Mouse (Mus musculus): ENCODE data around the gene Rsg1. TPM values are rescaled to one million over a fixed set of nuclear protein-coding genes. Genes with fewer than 3 reads are reported as not detected.

Rsg1 gene
- polyA plus RNA-seq, 1 experiment from 2014 or later: 5.3 TPM

GRCm38 (mm10) chr4:141219583-141220213 is 5.9 kb downstream of the Rsg1 start:
- no peak overlapping the region for H3K27ac ChIP-seq
- DNase-seq (ENCODE audit: low spot score): no peak
- WGBS: 91% methylated on average over 20 of the region's 20 CpGs
- H3K4me1 ChIP-seq (replicated peaks): peaks cover 10% of the 10 kb centered on the region
- H3K9me3 ChIP-seq: no peaks in the 10 kb centered on the region
- H3K36me3 ChIP-seq: peaks cover 21% of the 10 kb centered on the region
- no peaks in the 10 kb centered on the region for H3K27me3 ChIP-seq (ENCODE audit: insufficient read depth, poor library complexity, severe bottlenecking)
- H3K4me3 ChIP-seq: no peak overlapping the region

- Histone ChIP-seq H3K9me3 (no peaks in the 10 kb centered on the region), H3K27ac (no peak overlapping the region), H3K4me1 (replicated peaks) (peaks cover 7% of the 10 kb centered on the region; the same call in 1 of the 2 replicates), H3K36me3 (peaks cover 21% of the 10 kb centered on the region), H3K27me3 (ENCODE audit: insufficient read depth, poor library complexity, severe bottlenecking) (no peaks in the 10 kb centered on the region), H3K4me3 (no peak overlapping the region)
- 71% methylated on average over 2 of the region's 2 CpGs for WGBS
- DNase-seq (ENCODE audit: low spot score): no peak
These were observed 8.1 kb downstream of the Rsg1 start for GRCm38 (mm10) chr4:141221848-141222247.

DNA sequence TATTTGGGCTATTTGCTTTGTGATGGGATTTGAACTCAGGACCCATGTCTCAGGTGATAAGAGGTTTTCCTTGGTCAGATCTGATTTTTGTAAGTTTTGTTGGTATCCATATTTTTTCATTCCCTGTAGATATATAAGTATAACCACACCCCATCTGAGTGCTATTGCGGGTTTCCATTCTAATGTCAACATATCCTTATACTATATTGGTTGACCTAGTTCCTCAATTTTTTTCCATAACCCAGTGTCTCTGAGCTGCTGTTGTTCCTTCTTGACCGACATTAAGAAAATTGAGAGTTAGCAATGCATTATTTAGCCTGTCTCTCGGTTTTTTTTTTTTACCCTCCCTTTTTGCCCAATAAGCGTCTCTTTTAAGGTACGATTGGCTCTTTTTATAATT is 9.0 kb downstream of the Rsg1 start:
- Histone ChIP-seq H3K27ac (no peak overlapping the region), H3K4me3 (no peak overlapping the region), H3K9me3 (no peaks in the 10 kb centered on the region), H3K27me3 (ENCODE audit: insufficient read depth, poor library complexity, severe bottlenecking) (no peaks in the 10 kb centered on the region), H3K36me3 (peaks cover 20% of the 10 kb centered on the region), H3K4me1 (replicated peaks) (peaks cover 7% of the 10 kb centered on the region; the same call in 1 of the 2 replicates)
- DNase-seq (ENCODE audit: low spot score): no peak
- 90% methylated on average over 5 of the region's 5 CpGs for WGBS

- DNase-seq (ENCODE audit: low spot score): no peak
- no peak overlapping the region for H3K4me3 ChIP-seq
- no peaks in the 10 kb centered on the region for H3K36me3 ChIP-seq
- no peaks in the 10 kb centered on the region for H3K4me1 ChIP-seq (replicated peaks)
- H3K27ac ChIP-seq: no peak overlapping the region
- H3K9me3 ChIP-seq: no peaks in the 10 kb centered on the region
- WGBS: 90% methylated on average over 7 of the region's 7 CpGs
- no peaks in the 10 kb centered on the region for H3K27me3 ChIP-seq (ENCODE audit: insufficient read depth, poor library complexity, severe bottlenecking)
These were observed 14.9 kb downstream of the Rsg1 start for GRCm38 (mm10) chr4:141228687-141229086.

- peaks cover 25% of the 10 kb centered on the region for H3K27me3 ChIP-seq (ENCODE audit: insufficient read depth, poor library complexity, severe bottlenecking)
- 92% methylated on average over 4 of the region's 4 CpGs for WGBS
These were observed 19.4 kb downstream of the Rsg1 start for GRCm38 (mm10) chr4:141233196-141233595.

GRCm38 (mm10) chr4:141235537-141236111 is 21.9 kb downstream of the Rsg1 start:
- peaks cover 21% of the 10 kb centered on the region for H3K4me1 ChIP-seq (replicated peaks)
- no peaks in the 10 kb centered on the region for H3K36me3 ChIP-seq
- no peak for DNase-seq (ENCODE audit: low spot score)
- H3K27ac ChIP-seq: no peak overlapping the region
- 74% methylated on average over 6 of the region's 6 CpGs for WGBS
- H3K27me3 ChIP-seq (ENCODE audit: insufficient read depth, poor library complexity, severe bottlenecking): peaks cover 49% of the 10 kb centered on the region
- H3K9me3 ChIP-seq: no peaks in the 10 kb centered on the region
- no peak overlapping the region for H3K4me3 ChIP-seq

More at GRCm38 (mm10) chr4:141233196-141233595, 19.4 kb downstream of the Rsg1 start:
- Histone ChIP-seq H3K27ac (no peak overlapping the region), H3K9me3 (no peaks in the 10 kb centered on the region), H3K36me3 (no peaks in the 10 kb centered on the region), H3K4me3 (no peak overlapping the region), H3K4me1 (replicated peaks) (no peaks in the 10 kb centered on the region)
- DNase-seq (ENCODE audit: low spot score): no peak

GRCm38 (mm10) chr4:141236856-141237255 is 23.1 kb downstream of the Rsg1 start:
- Histone ChIP-seq H3K4me1 (replicated peaks) (peaks cover 33% of the 10 kb centered on the region), H3K27ac (no peak overlapping the region), H3K4me3 (no peak overlapping the region), H3K27me3 (ENCODE audit: insufficient read depth, poor library complexity, severe bottlenecking) (peaks cover 61% of the 10 kb centered on the region), H3K9me3 (no peaks in the 10 kb centered on the region), H3K36me3 (no peaks in the 10 kb centered on the region)
- 75% methylated on average over 3 of the region's 3 CpGs for WGBS
- DNase-seq (ENCODE audit: low spot score): no peak

- WGBS: 4% methylated on average over 20 of the region's 20 CpGs
- peak overlapping the region; percentile 52 for H3K4me3 ChIP-seq
- no peak for DNase-seq (ENCODE audit: low spot score)
- H3K9me3 ChIP-seq: no peaks in the 10 kb centered on the region
- H3K27me3 ChIP-seq (ENCODE audit: insufficient read depth, poor library complexity, severe bottlenecking): peaks cover 80% of the 10 kb centered on the region
- peaks cover 48% of the 10 kb centered on the region for H3K4me1 ChIP-seq (replicated peaks)
- peak overlapping the region; percentile 68 for H3K27ac ChIP-seq
- H3K36me3 ChIP-seq: no peaks in the 10 kb centered on the region
These were observed 25.0 kb downstream of the Rsg1 start for GRCm38 (mm10) chr4:141238492-141239387.

- Histone ChIP-seq H3K4me3 (peak within 1 kb of the TSS; percentile 52), H3K9me3 (no peaks in the 10 kb centered on the region), H3K27me3 (ENCODE audit: insufficient read depth, poor library complexity, severe bottlenecking) (peaks cover 88% of the 10 kb centered on the region), H3K27ac (peak within 1 kb of the TSS; percentile 68), H3K4me1 (replicated peaks) (peaks cover 55% of the 10 kb centered on the region), H3K36me3 (no peaks in the 10 kb centered on the region)
- peak; percentile 87 for DNase-seq (ENCODE audit: low spot score)
- 2% methylated on average over 31 of the region's 31 CpGs for WGBS
These were observed 25.8 kb downstream of the Rsg1 start, which contains the start of gene Arhgef19 for GRCm38 (mm10) chr4:141239388-141240125. Gene Arhgef19, plus strand, starts transcription at chr4:141239499.

- DNase-seq (ENCODE audit: low spot score): peak; percentile 38
- Histone ChIP-seq H3K36me3 (no peaks in the 10 kb centered on the region), H3K9me3 (no peaks in the 10 kb centered on the region), H3K4me1 (replicated peaks) (peaks cover 63% of the 10 kb centered on the region), H3K27me3 (ENCODE audit: insufficient read depth, poor library complexity, severe bottlenecking) (peaks cover 97% of the 10 kb centered on the region), H3K27ac (no peak overlapping the region), H3K4me3 (no peak overlapping the region)
- WGBS: 1% methylated on average over 14 of the region's 14 CpGs
These were observed 26.9 kb downstream of the Rsg1 start for GRCm38 (mm10) chr4:141240617-141241016.

- H3K36me3 ChIP-seq: no peaks in the 10 kb centered on the region
- peaks cover 74% of the 10 kb centered on the region for H3K4me1 ChIP-seq (replicated peaks)
- H3K9me3 ChIP-seq: no peaks in the 10 kb centered on the region
- peaks cover 100% of the 10 kb centered on the region for H3K27me3 ChIP-seq (ENCODE audit: insufficient read depth, poor library complexity, severe bottlenecking)
- H3K4me3 ChIP-seq: no peak overlapping the region
- peak overlapping the region; percentile 81; the same call in 1 of the 2 replicates for H3K27ac ChIP-seq
- WGBS: 26% methylated on average over 15 of the region's 15 CpGs
- DNase-seq (ENCODE audit: low spot score): no peak
These were observed 28.1 kb downstream of the Rsg1 start for GRCm38 (mm10) chr4:141241861-141242260.

- Histone ChIP-seq H3K9me3 (no peaks in the 10 kb centered on the region), H3K4me3 (peak overlapping the region; percentile 34), H3K4me1 (replicated peaks) (peaks cover 83% of the 10 kb centered on the region), H3K27ac (peak overlapping the region; percentile 81), H3K27me3 (ENCODE audit: insufficient read depth, poor library complexity, severe bottlenecking) (peaks cover 100% of the 10 kb centered on the region), H3K36me3 (no peaks in the 10 kb centered on the region)
- WGBS: 2% methylated on average over 11 of the region's 11 CpGs
- peak; percentile 25 for DNase-seq (ENCODE audit: low spot score)
These were observed 29.0 kb downstream of the Rsg1 start for GRCm38 (mm10) chr4:141242651-141243241.

All from hindbrain, embryonic 10.5 days (tissue).